Mouse (Mus musculus): ENCODE measurements at regions not wholly inside any gene's neighbourhood (a gene's known extent, or its start where the extent isn't known, plus 50 kb on each side); places are given as distances from the start of the nearest gene placed in this dataset.

- no peak for TF ChIP-seq CEBPB (IDR thresholded peaks at IDR 0.05; ENCODE audit: insufficient read depth, poor library complexity, severe bottlenecking)
- no peak for TF ChIP-seq POLR2A (IDR thresholded peaks at IDR 0.05; ENCODE audit: insufficient read length, low read depth)
- TF ChIP-seq USF1 (IDR thresholded peaks at IDR 0.05; ENCODE audit: low read depth) = no peak
- no peak for TF ChIP-seq TCF12 (IDR thresholded peaks at IDR 0.05; ENCODE audit: insufficient read depth, poor library complexity, severe bottlenecking)
- no peak for TF ChIP-seq MYOG (IDR thresholded peaks at IDR 0.05; ENCODE audit: control insufficient read depth in 1 of 3, insufficient read depth in 1 of 3, insufficient read length in 2 of 3, low read depth in 2 of 3)
- no peak for TF ChIP-seq TCF3 (IDR thresholded peaks at IDR 0.05; ENCODE audit: insufficient read length, low read depth)
- no peak for TF ChIP-seq SRF (IDR thresholded peaks at IDR 0.05; ENCODE audit: control insufficient read depth, insufficient read length, low read depth)
- no peak for TF ChIP-seq POLR2AphosphoS2 (IDR thresholded peaks at IDR 0.05; ENCODE audit: insufficient read length, low read depth)
- TF ChIP-seq MYOD1 (IDR thresholded peaks at IDR 0.05; ENCODE audit: control insufficient read depth in 1 of 3, insufficient read length in 2 of 3, low read depth in 2 of 3) = no peak
- no peak for TF ChIP-seq MAX (IDR thresholded peaks at IDR 0.05; ENCODE audit: low read depth)
- TF ChIP-seq E2F4 (IDR thresholded peaks at IDR 0.05; ENCODE audit: insufficient read depth) = no peak
Observed at GRCm38 (mm10) chr16:93341791-93342190, 262.1 kb downstream of the Setd4 start.
